Mouse (Mus musculus): ENCODE measurements around the gene Lgals7.

DNA sequence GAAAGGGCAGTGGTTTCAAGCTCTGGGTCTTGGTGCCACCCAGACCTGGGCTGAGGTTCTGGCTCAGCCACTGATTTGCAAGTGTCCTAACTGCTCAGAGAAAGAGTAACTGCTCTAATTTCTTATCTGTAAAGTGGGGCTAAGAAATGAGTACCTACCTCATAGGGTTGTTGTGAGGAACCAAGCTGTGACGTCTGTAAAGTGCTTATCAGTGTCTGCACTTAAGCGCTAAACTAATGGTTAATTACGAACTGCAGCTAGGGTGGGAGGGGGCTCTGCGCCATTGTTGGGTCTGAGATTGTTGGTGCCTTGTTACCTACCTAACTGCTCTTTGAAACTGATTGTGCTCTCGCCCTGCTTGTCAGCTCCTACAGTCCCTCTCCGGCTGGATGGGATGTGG lies 46.1 kb upstream of the Lgals7 start:
- no peak for TF ChIP-seq CTCF (IDR thresholded peaks at IDR 0.05; ENCODE audit: extremely low read depth, insufficient read depth, low read length)
- TF ChIP-seq POLR2A (IDR thresholded peaks at IDR 0.05; ENCODE audit: extremely low read depth, insufficient read depth, low read length), result no peak
